8 mouse cellular contexts compared by ENCODE assay signal in genomic region chrX:140542474-140542845, GRCm38 (mm10). TPM values are rescaled to one million over a fixed set of nuclear protein-coding genes. Genes with fewer than 3 reads are reported as not detected.
DNase-seq lines count a peak whose midpoint lies in the region; ATAC-seq and TF ChIP-seq lines count a peak whose summit lies in the region.

No protein-coding gene starts in this region.

- H3K9ac ChIP-seq in ES-E14 (ENCODE audit: insufficient read depth, low read depth, low read length, poor library complexity, severe bottlenecking) = peak overlapping the region; percentile 73
- peak overlapping the region; percentile 67 for H3K9ac ChIP-seq in kidney, postnatal 0 days (ENCODE audit: low read depth, low read length)
- H3K9ac ChIP-seq in lung, embryonic 16.5 days (ENCODE audit: low read length) = peak overlapping the region; percentile 61

- no peak overlapping the region for H3K27ac ChIP-seq in ES-E14 (ENCODE audit: insufficient read depth, low read depth, low read length, poor library complexity, severe bottlenecking)
- peak overlapping the region; percentile 97 for H3K27ac ChIP-seq in cortical plate, adult 2 months (ENCODE audit: insufficient read depth, low read length)
- peak overlapping the region; percentile 88 for H3K27ac ChIP-seq in kidney, postnatal 0 days
- H3K27ac ChIP-seq in lung, embryonic 16.5 days (ENCODE audit: low read length) = peak overlapping the region; percentile 84

- H3K4me2 ChIP-seq in kidney, postnatal 0 days (ENCODE audit: low read length) = peak overlapping the region; percentile 63
- H3K4me2 ChIP-seq in lung, embryonic 16.5 days (ENCODE audit: low read depth, low read length) = peak overlapping the region; percentile 63

- no peaks in the 10 kb centered on the region for H3K9me3 ChIP-seq in ES-E14 (ENCODE audit: control insufficient read depth, insufficient read depth, low read depth, low read length)
- H3K9me3 ChIP-seq in kidney, postnatal 0 days (replicated peaks; ENCODE audit: low read length) = no peaks in the 10 kb centered on the region
- H3K9me3 ChIP-seq in lung, embryonic 16.5 days (ENCODE audit: control insufficient read depth, low read length) = no peaks in the 10 kb centered on the region

- ATAC-seq in granulocyte monocyte progenitor cell, adult 5-6 weeks (replicated peaks; ENCODE audit: poor library complexity, severe bottlenecking) = peak; percentile 10; the same call in 1 of the 2 replicates
- peak; percentile 90 for ATAC-seq in kidney, postnatal 0 days (replicated peaks; ENCODE audit: low FRiP score, low read depth)
- peak; percentile 90 for ATAC-seq in lung, embryonic 16.5 days (ENCODE audit: low read depth)
- ATAC-seq in neutrophil, adult 5-6 weeks (ENCODE audit: extremely low read depth, insufficient number of reproducible peaks, low FRiP score, poor library complexity, severe bottlenecking) = peak; percentile 1; the same call in 1 of the 2 replicates
- ATAC-seq in monocyte, adult 5-6 weeks (replicated peaks; ENCODE audit: insufficient number of reproducible peaks, low FRiP score, low TSS enrichment, poor library complexity, severe bottlenecking) = no peak

- peaks cover 0 to 4% of the 10 kb centered on the region in 2 experiments; a peak in 1 of 4 replicates for H3K4me1 ChIP-seq in ES-E14 (ENCODE audit: control insufficient read depth in 2 of 2, insufficient read depth in 2 of 2, low read length in 2 of 2, poor library complexity in 1 of 2)
- no peaks in the 10 kb centered on the region for H3K4me1 ChIP-seq in cortical plate, adult 2 months (ENCODE audit: control insufficient read depth, insufficient read depth, low read length)
- H3K4me1 ChIP-seq in kidney, postnatal 0 days (replicated peaks; ENCODE audit: insufficient read depth, low read length) = no peaks in the 10 kb centered on the region
- peaks cover 13% of the 10 kb centered on the region for H3K4me1 ChIP-seq in lung, embryonic 16.5 days (replicated peaks; ENCODE audit: control insufficient read depth, insufficient read depth, low read length)

- 0 out of 2 replicates have a peak, but pooled peaks have one; percentile 22 for TF ChIP-seq POLR2A in cortical plate, adult 2 months (IDR thresholded peaks at IDR 0.05; ENCODE audit: extremely low read depth, insufficient read depth, low read length)

- in situ Hi-C loops in ES-E14 (cut with MboI; ENCODE audit: low sequenced_read_pairs in 2 of 2, unreplicated experiment in 2 of 2) = no loop called here

- peak overlapping the region; percentile 64 to 67 for H3K4me3 ChIP-seq in ES-E14 (ENCODE audit: insufficient read depth in 1 of 2, low read depth in 1 of 2, low read length in 2 of 2, poor library complexity in 1 of 2, severe bottlenecking in 1 of 2)
- H3K4me3 ChIP-seq in cortical plate, adult 2 months (ENCODE audit: insufficient read depth, low read length) = peak overlapping the region; percentile 81
- peak overlapping the region; percentile 47 for H3K4me3 ChIP-seq in kidney, postnatal 0 days (replicated peaks; ENCODE audit: low read depth, low read length)
- H3K4me3 ChIP-seq in lung, embryonic 16.5 days (ENCODE audit: low read length) = peak overlapping the region; percentile 50

- no peaks in the 10 kb centered on the region for H3K27me3 ChIP-seq in kidney, postnatal 0 days (ENCODE audit: insufficient read depth, low read length)
- no peaks in the 10 kb centered on the region for H3K27me3 ChIP-seq in lung, embryonic 16.5 days (ENCODE audit: control insufficient read depth, insufficient read depth, low read depth, low read length)

- whole genome bisulfite sequencing in kidney, postnatal 0 days = 18% methylated on average over 21 of the region's 21 CpGs
- WGBS in lung, embryonic 16.5 days = 11% methylated on average over 18 of the region's 21 CpGs

- H3K36me3 ChIP-seq in ES-E14 (ENCODE audit: control insufficient read depth, insufficient read depth, low read length, poor library complexity, severe bottlenecking) = no peaks in the 10 kb centered on the region; the same call in 1 of the 2 replicates
- no peaks in the 10 kb centered on the region for H3K36me3 ChIP-seq in kidney, postnatal 0 days (ENCODE audit: insufficient read depth, low read length)
- H3K36me3 ChIP-seq in lung, embryonic 16.5 days (ENCODE audit: control insufficient read depth, insufficient read depth, low read length) = no peaks in the 10 kb centered on the region; the same call in 1 of the 2 replicates

- DNase-seq in 3134 (ENCODE audit: extremely low read depth, insufficient read length, low spot score) (peak; percentile 68), ES-E14 (ENCODE audit: low read depth, low spot score) (no peak)
- DNase-seq in kidney, postnatal 0 days (ENCODE audit: low spot score) = peak; percentile 65

- TF ChIP-seq CTCF in cortical plate, adult 2 months (IDR thresholded peaks at IDR 0.05; ENCODE audit: extremely low read depth, insufficient read depth, low read length) = no peak
- TF ChIP-seq CTCF in kidney, postnatal 0 days (IDR thresholded peaks at IDR 0.05; ENCODE audit: low read depth) = no peak

TF ChIP-seq in ES-E14, 5 proteins besides CTCF, POLR2A, EP300 and RAD21:
- TF ChIP-seq ZC3H11A (IDR thresholded peaks at IDR 0.05; ENCODE audit: borderline replicate concordance, low read depth, low read length) = no peak
- no peak for TF ChIP-seq CHD2 (IDR thresholded peaks at IDR 0.05; ENCODE audit: low read depth, low read length)
- TF ChIP-seq HCFC1 (IDR thresholded peaks at IDR 0.05; ENCODE audit: borderline replicate concordance, insufficient read depth, low read length) = no peak
- TF ChIP-seq MAFK (IDR thresholded peaks at IDR 0.05; ENCODE audit: insufficient read depth, low read depth, low read length) = no peak
- no peak for TF ChIP-seq ZNF384 (IDR thresholded peaks at IDR 0.05; ENCODE audit: low read depth, low read length)

RNA-seq across cellular contexts. Expression of gene Tsc22d3, which starts 58.0 kb away (rescaled TPM):
- 2.5 and 3.5 TPM in 2 replicates for total RNA-seq in ES-E14 (2012; rRNA removed)
- polyA plus RNA-seq in cortical plate, adult 2 months (2012; rRNA removed) = 115 and 119 TPM in 2 replicates
- total RNA-seq in granulocyte monocyte progenitor cell, adult 5-6 weeks (2014; fragmentation: Nextera tagmentation) = 18.4 and 19.9 TPM in 2 replicates
- total RNA-seq in granulocyte monocyte progenitor cell, adult 5-6 weeks (2017) = 19.7 and 30.0 TPM in 2 replicates
- 88.0 and 99.3 TPM in 2 replicates for polyA plus RNA-seq in kidney, postnatal 0 days (2015; fragmentation: Nextera tagmentation; extraction: Ambion mirVana)
- 119 and 129 TPM in 2 replicates for polyA plus RNA-seq in lung, embryonic 16.5 days (2015; fragmentation: Nextera tagmentation; extraction: Ambion mirVana)
- total RNA-seq in neutrophil, adult 5-6 weeks (2017) = 1,204 and 1,260 TPM in 2 replicates
- 306 to 448 TPM (median 317 TPM) in 3 replicates for total RNA-seq in monocyte, adult 5-6 weeks (2017)
